Mouse (Mus musculus): ENCODE measurements around the gene Sh3d21. TPM values are rescaled to one million over a fixed set of nuclear protein-coding genes. Genes with fewer than 3 reads are reported as not detected.

Sh3d21 gene
- polyA plus RNA-seq (2014; fragmentation: Nextera tagmentation; extraction: Ambion mirVana), result 1.6 TPM in 2 replicates

DNA sequence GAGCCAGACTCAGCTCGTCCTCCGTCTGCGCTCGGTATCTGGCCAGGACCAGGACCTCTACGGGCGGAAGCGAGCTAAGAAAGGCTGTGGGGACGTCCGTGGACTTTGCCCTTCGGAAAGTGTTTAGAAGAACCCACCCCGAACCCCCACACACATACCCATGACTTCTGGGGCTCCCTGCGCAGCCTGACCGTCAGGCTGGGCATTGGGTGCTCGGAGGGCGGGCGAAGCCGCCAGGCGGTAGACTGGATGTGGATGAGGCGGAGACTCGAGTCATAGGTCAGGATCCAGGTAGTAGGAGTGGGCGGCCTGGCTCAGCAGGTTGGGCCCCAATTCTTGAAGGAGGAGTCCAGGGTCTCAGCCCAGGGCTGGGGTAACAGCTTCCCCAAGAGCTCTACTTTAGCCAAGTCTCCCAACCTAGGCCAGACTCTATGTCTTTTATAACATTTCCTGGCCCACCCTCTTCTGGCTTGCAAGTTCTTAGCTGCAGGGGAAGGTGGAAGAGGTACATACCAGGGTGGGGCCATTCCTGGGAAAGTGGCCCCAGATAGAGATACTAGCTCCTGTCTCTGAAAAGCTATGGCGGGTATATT is at the start of gene Sh3d21:
Sh3d21 (minus strand) TSS at position 425 of the 593 bp plus-strand sequence.
- WGBS, result 5% methylated on average over 22 of the region's 22 CpGs
- DNase-seq (ENCODE audit: low spot score), result peak; percentile 62
- peak; percentile 61 for ATAC-seq (replicated peaks; ENCODE audit: low FRiP score)

DNA sequence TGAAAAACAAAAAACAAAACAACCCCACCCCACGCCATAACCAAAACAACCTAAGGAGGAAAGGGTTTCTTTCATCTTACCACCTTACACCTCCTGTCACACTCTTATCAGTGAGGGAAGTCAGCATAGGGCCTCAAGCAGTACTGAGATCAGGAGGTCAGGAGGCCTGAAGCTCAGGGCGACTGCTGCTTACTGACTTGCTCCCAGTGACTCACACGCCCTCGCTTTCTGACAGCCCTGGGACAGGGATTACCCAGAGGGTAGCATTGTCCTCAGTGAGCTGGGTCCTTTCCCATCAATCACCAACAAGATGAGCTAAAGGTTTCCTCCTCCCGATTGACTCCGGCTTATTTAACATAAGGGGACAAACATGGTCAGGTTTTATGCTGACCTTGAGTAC is 43.8 kb upstream of the Sh3d21 start:
- DNase-seq (ENCODE audit: low spot score) (no peak), ATAC-seq (replicated peaks; ENCODE audit: low FRiP score) (no peak)
- Histone ChIP-seq H3K4me1 (replicated peaks; ENCODE audit: control insufficient read depth, insufficient read depth, low read length) (peaks cover 3% of the 10 kb centered on the region; the same call in 1 of the 2 replicates), H3K9ac (ENCODE audit: low read length) (no peak overlapping the region), H3K36me3 (ENCODE audit: control insufficient read depth, insufficient read depth, low read length) (no peaks in the 10 kb centered on the region), H3K9me3 (ENCODE audit: control insufficient read depth, low read length) (no peaks in the 10 kb centered on the region), H3K4me2 (ENCODE audit: low read depth, low read length, severe bottlenecking) (no peak overlapping the region), H3K27me3 (ENCODE audit: control insufficient read depth, insufficient read depth, low read length) (no peaks in the 10 kb centered on the region), H3K27ac (ENCODE audit: low read depth, low read length) (no peak overlapping the region), H3K4me3 (ENCODE audit: low read depth, low read length) (no peak overlapping the region)
- 61% methylated on average over 6 of the region's 6 CpGs for WGBS

More for the DNA sequence above, at the start of gene Sh3d21:
- H3K27ac ChIP-seq (ENCODE audit: low read depth, low read length), result no peak within 1 kb of the TSS
- peak within 1 kb of the TSS; percentile 99 for H3K4me2 ChIP-seq (ENCODE audit: low read depth, low read length, severe bottlenecking)
- H3K4me3 ChIP-seq (ENCODE audit: low read depth, low read length), result peak within 1 kb of the TSS; percentile 47
- no peaks in the 10 kb centered on the region for H3K27me3 ChIP-seq (ENCODE audit: control insufficient read depth, insufficient read depth, low read length)
- H3K4me1 ChIP-seq (replicated peaks; ENCODE audit: control insufficient read depth, insufficient read depth, low read length), result peaks cover 7% of the 10 kb centered on the region; the same call in 1 of the 2 replicates
- peak within 1 kb of the TSS; percentile 68 for H3K9ac ChIP-seq (ENCODE audit: low read length)
- H3K9me3 ChIP-seq (ENCODE audit: control insufficient read depth, low read length), result no peaks in the 10 kb centered on the region
- H3K36me3 ChIP-seq (ENCODE audit: control insufficient read depth, insufficient read depth, low read length), result peaks cover 4% of the 10 kb centered on the region

DNA sequence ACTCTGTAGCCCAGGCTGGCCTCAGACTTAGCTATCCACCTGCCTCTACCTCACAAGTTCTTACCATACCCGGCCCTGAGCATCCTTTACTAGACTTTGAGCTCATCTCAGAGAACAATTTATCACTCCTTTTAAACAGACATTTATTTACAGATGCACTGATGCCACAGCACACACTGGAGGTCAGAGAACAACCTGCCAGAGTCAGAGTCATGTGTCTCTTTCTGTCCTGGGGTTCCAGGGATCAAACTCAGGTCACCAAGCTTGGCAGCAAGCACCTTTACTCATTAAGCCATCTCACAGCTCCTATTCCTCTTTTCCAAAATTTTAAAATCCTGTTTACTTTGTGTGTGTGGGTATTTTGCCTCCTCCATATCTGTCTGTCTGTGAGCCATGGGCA is 42.1 kb upstream of the Sh3d21 start:
- no peak overlapping the region for H3K27ac ChIP-seq (ENCODE audit: low read depth, low read length)
- H3K36me3 ChIP-seq (ENCODE audit: control insufficient read depth, insufficient read depth, low read length), result no peaks in the 10 kb centered on the region
- no peak overlapping the region for H3K4me3 ChIP-seq (ENCODE audit: low read depth, low read length)
- no peaks in the 10 kb centered on the region for H3K27me3 ChIP-seq (ENCODE audit: control insufficient read depth, insufficient read depth, low read length)
- H3K9ac ChIP-seq (ENCODE audit: low read length), result no peak overlapping the region
- ATAC-seq (replicated peaks; ENCODE audit: low FRiP score) (no peak), DNase-seq (ENCODE audit: low spot score) (no peak)
- 84% methylated on average over 1 of the region's 1 CpGs for WGBS
- peaks cover 6% of the 10 kb centered on the region; the same call in 1 of the 2 replicates for H3K4me1 ChIP-seq (replicated peaks; ENCODE audit: control insufficient read depth, insufficient read depth, low read length)
- no peak overlapping the region for H3K4me2 ChIP-seq (ENCODE audit: low read depth, low read length, severe bottlenecking)
- no peaks in the 10 kb centered on the region for H3K9me3 ChIP-seq (ENCODE audit: control insufficient read depth, low read length)

DNA sequence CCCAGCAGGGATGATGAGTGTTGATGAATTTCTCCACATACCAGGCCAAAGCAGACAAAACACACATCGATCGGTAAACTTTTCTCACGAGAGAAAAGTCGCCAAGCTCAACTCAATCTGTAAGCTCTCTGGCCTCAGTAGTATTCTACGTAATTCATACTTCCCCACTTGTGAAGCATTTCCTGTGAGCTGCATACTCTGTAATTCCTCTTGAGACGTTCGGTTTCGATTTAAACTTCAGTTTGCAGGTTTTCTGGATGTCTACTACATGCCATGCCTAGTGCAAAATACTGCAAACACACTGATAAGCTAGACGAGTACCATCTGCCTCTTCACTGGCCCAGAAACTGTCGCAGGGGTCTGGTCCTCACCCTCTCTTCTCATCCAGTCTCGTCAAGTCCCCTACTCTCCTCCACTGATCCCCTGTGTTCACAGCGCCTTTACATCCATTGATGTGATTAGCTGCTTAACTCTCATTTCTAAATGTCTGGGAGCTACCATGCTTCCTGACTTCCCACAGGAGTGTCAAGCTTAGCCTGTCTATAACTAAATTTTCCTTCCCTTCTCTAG is 41.5 kb upstream of the Sh3d21 start:
- 88% methylated on average over 12 of the region's 12 CpGs for WGBS
- Histone ChIP-seq H3K9ac (ENCODE audit: low read length) (no peak overlapping the region), H3K9me3 (ENCODE audit: control insufficient read depth, low read length) (no peaks in the 10 kb centered on the region), H3K4me3 (ENCODE audit: low read depth, low read length) (no peak overlapping the region), H3K4me1 (replicated peaks; ENCODE audit: control insufficient read depth, insufficient read depth, low read length) (peaks cover 9% of the 10 kb centered on the region; the same call in 1 of the 2 replicates), H3K27ac (ENCODE audit: low read depth, low read length) (no peak overlapping the region), H3K27me3 (ENCODE audit: control insufficient read depth, insufficient read depth, low read length) (no peaks in the 10 kb centered on the region), H3K36me3 (ENCODE audit: control insufficient read depth, insufficient read depth, low read length) (no peaks in the 10 kb centered on the region), H3K4me2 (ENCODE audit: low read depth, low read length, severe bottlenecking) (no peak overlapping the region)
- ATAC-seq (replicated peaks; ENCODE audit: low FRiP score), result no peak
- no peak for DNase-seq (ENCODE audit: low spot score)

DNA sequence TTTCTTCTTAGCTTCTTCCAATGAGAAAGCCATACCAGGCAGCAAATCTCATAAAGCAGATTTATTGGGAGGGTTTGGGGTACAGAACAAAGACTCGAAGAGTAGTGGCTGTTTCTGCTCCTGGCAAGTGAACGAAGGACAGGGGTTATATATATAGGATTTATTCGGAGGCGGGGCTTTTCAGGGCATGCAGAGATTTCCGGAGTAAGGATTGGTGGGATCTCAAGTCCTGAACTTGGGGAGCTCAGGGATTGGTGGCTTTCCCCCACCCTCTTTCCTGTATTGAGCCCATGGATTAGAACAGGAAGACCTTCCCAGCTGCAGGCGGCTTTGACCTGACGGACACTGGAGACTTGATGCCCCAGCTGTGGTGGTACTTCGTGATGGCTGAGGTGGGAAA is 40.7 kb upstream of the Sh3d21 start:
- peaks cover 9% of the 10 kb centered on the region; the same call in 1 of the 2 replicates for H3K4me1 ChIP-seq (replicated peaks; ENCODE audit: control insufficient read depth, insufficient read depth, low read length)
- no peaks in the 10 kb centered on the region for H3K27me3 ChIP-seq (ENCODE audit: control insufficient read depth, insufficient read depth, low read length)
- no peak overlapping the region for H3K4me3 ChIP-seq (ENCODE audit: low read depth, low read length)
- 86% methylated on average over 8 of the region's 8 CpGs for WGBS
- no peaks in the 10 kb centered on the region for H3K36me3 ChIP-seq (ENCODE audit: control insufficient read depth, insufficient read depth, low read length)
- no peaks in the 10 kb centered on the region for H3K9me3 ChIP-seq (ENCODE audit: control insufficient read depth, low read length)
- ATAC-seq (replicated peaks; ENCODE audit: low FRiP score) (no peak), DNase-seq (ENCODE audit: low spot score) (no peak)
- H3K9ac ChIP-seq (ENCODE audit: low read length), result no peak overlapping the region
- no peak overlapping the region for H3K4me2 ChIP-seq (ENCODE audit: low read depth, low read length, severe bottlenecking)
- H3K27ac ChIP-seq (ENCODE audit: low read depth, low read length), result no peak overlapping the region

DNA sequence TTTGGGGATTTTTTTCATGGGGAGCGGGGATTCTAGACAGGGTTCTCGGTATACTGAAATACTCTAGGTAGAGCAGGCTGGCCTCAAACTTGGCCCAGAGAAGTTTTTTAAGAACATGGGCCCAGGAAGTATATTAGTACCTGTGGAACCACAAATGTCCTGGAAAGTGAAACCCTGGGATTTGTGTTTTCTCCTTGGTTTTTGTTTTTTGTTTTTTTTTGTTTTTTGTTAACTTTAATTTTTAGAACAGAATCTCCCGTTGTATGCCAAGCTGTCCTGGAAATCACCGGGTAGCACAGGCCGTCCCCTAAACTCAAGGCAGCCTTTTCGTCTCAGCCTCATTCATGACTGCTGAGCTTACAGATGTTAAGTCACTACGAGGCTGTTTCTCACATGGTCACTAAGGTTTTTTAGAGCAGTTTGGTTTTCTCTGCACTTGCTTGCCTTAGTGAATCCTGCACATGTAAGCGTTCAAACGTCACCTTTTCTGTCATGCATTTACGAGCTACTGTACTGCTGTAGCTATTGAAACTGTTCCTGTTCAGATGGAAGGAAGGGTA is 40.1 kb upstream of the Sh3d21 start:
- H3K27ac ChIP-seq (ENCODE audit: low read depth, low read length), result peak overlapping the region; percentile 66
- no peak for ATAC-seq (replicated peaks; ENCODE audit: low FRiP score)
- no peaks in the 10 kb centered on the region for H3K27me3 ChIP-seq (ENCODE audit: control insufficient read depth, insufficient read depth, low read length)
- no peak for DNase-seq (ENCODE audit: low spot score)
- peak overlapping the region; percentile 57 for H3K9ac ChIP-seq (ENCODE audit: low read length)
- peaks cover 9% of the 10 kb centered on the region; the same call in 1 of the 2 replicates for H3K4me1 ChIP-seq (replicated peaks; ENCODE audit: control insufficient read depth, insufficient read depth, low read length)
- peak overlapping the region; percentile 61 for H3K4me2 ChIP-seq (ENCODE audit: low read depth, low read length, severe bottlenecking)
- H3K36me3 ChIP-seq (ENCODE audit: control insufficient read depth, insufficient read depth, low read length), result no peaks in the 10 kb centered on the region
- WGBS, result 73% methylated on average over 10 of the region's 10 CpGs
- H3K4me3 ChIP-seq (ENCODE audit: low read depth, low read length), result peak overlapping the region; percentile 57; the same call in 1 of the 2 replicates
- H3K9me3 ChIP-seq (ENCODE audit: control insufficient read depth, low read length), result no peaks in the 10 kb centered on the region

DNA sequence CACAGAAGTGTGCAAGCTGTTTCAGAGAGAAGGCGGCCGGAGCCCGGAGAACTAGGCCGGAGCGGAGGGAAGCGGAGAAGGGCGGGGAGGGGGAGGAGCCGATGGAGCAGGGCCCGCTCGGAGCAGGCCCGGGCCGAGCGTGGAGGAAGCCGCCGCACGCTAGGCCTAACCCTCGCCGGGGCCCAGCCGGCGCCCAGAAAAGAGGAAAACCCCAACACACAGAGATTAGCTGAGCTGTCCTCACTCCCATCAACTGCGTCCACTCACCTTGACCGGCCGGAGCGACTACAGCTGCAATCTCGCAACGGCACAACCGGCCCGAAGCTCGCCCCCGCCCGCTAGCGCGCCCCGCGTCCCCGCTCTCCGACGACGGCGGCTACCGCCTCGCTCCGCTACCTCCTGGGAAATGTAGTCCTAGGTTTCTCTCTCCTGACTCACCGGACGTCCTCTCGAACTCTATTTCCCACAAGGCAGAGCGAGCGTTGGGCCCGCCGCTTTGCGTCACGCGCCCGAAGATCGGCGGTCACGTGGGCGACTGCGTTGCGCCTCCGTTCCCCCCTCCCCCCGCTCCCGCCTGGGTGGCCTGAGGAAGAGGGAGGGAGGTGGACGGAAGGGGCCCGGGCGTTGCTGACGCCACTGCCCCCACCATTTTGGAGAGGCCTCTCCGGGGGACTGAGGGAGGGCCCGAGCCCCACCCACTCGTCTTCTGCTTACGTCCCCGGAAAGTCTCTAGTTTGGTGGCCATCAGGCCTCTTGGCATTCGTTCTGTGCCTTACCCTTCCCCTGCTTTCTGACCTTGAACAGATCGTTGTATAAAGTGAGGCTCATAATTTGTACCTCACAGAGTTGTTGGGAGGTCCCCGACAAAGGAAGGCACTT is 39.3 kb upstream of the Sh3d21 start, which contains the start of gene Thrap3:
Thrap3 (minus strand) TSS at position 458 of the 879 bp plus-strand sequence.
- H3K9me3 ChIP-seq (ENCODE audit: control insufficient read depth, low read length), result no peaks in the 10 kb centered on the region
- H3K9ac ChIP-seq (ENCODE audit: low read length), result peak within 1 kb of the TSS; percentile 67
- ATAC-seq (replicated peaks; ENCODE audit: low FRiP score) (peak; percentile 99), DNase-seq (ENCODE audit: low spot score) (peak; percentile 99)
- WGBS, result under 1% methylated on average over 69 of the region's 75 CpGs
- H3K4me2 ChIP-seq (ENCODE audit: low read depth, low read length, severe bottlenecking), result peak within 1 kb of the TSS; percentile 73
- peak within 1 kb of the TSS; percentile 57 for H3K4me3 ChIP-seq (ENCODE audit: low read depth, low read length)
- H3K36me3 ChIP-seq (ENCODE audit: control insufficient read depth, insufficient read depth, low read length), result no peaks in the 10 kb centered on the region
- H3K4me1 ChIP-seq (replicated peaks; ENCODE audit: control insufficient read depth, insufficient read depth, low read length), result peaks cover 9% of the 10 kb centered on the region; the same call in 1 of the 2 replicates
- H3K27me3 ChIP-seq (ENCODE audit: control insufficient read depth, insufficient read depth, low read length), result no peaks in the 10 kb centered on the region
- peak within 1 kb of the TSS; percentile 70 for H3K27ac ChIP-seq (ENCODE audit: low read depth, low read length)
